Mouse (Mus musculus) liver, embryonic 14.5 days (tissue): Measurements from ENCODE around the gene Rbbp6.

ENCODE experiments used
- CTCF ChIP-seq: IDR thresholded peaks from 2 replicates; pipeline ENCODE4 v1.5.1; 2016; ENCODE audit warnings: antibody characterized with exemption, low read depth, control low read depth
- EP300 ChIP-seq: IDR thresholded peaks from 2 replicates; pipeline ENCODE4 v1.6.1; 2016; ENCODE audit warnings: antibody characterized with exemption, low read depth

- no peak for TF ChIP-seq EP300
- TF ChIP-seq CTCF, result no peak
Measured at GRCm38 (mm10) chr7:122951464-122951863, 14.0 kb upstream of the Rbbp6 start.
